Mouse (Mus musculus) CD4-positive helper T cell, adult 2 months (primary cell): ENCODE data around the gene Odf3l2.

ENCODE experiments used
- DNase-seq: peaks from one replicate; pipeline ENCODE4 v3.0.0-alpha.2; 2012; ENCODE audit warnings: low read depth, missing footprints, low spot score

Odf3l2 gene

DNA sequence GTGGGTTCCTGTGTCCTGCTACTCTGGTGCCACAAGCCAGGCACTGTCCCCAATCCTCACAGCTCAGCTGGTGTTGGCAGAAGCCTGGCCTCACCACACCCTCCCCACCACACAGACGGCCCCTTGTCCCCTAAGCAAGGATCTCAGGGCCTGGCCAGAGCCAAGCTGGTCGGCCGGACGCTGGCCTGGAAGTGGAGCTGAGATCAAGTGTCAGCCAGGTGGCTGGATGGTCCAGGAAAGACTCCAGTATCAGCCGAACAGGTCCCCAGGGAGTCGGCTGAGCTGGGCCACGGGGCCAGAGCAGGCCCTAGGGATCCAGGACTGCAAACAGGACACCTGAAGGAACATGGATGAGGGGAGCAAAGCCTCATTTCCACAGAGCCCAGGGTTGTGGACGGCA lies at the start of gene Odf3l2:
Gene Odf3l2 (minus strand): TSS at position 28 of the 400 bp plus-strand sequence.
- DNase-seq: no peak

DNA sequence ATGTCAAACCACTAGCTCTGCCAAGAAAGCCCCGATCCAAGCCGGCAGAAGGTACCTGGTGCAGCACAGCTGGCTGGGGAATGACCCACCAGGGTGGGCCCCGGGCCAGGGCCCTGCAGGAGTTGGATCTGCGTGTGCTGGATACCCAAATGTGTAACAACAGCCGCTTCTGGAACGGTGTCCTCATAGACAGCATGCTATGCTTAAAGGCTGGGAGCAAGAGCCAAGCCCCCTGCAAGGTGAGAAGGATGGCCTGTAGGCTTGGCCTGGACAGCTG lies 48.8 kb upstream of the Odf3l2 start:
- DNase-seq: no peak

DNA sequence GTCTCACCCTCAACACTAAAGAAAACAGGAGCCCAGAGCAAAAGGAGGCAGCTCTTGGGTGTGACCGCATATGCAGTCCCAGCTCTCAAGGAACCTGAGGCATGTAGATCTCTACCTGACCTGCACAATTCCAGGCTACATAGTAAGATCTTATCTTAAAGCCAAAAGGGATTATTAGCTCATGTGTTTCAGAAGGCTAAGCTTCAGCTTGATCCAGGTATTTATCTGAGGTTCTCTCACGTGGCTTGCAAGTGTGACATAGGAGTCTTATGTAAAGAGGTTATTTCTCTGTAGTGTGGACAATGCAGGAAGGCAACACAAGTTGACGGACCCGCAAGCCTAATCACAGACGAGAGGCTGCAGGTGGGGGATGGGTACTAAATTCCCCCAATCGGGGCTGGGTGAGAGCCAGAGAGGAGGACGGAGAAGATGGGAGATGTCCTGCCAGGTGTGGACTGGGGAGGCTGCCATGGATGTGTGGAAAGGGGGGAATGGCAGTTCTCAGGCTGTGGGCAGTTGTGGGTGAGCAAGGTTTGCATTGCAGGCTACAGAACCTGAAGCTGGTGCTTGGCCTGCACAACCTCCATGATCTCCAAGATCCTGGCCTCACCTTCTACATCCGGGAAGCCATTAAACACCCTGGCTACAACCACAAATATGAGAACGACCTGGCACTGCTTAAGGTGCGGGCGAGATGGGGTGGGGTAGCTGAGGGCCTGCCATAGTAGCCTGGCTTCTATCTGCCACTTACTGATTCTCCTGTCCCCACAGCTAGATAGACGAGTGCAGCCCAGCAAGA lies 48.2 kb upstream of the Odf3l2 start:
- no peak for DNase-seq

DNA sequence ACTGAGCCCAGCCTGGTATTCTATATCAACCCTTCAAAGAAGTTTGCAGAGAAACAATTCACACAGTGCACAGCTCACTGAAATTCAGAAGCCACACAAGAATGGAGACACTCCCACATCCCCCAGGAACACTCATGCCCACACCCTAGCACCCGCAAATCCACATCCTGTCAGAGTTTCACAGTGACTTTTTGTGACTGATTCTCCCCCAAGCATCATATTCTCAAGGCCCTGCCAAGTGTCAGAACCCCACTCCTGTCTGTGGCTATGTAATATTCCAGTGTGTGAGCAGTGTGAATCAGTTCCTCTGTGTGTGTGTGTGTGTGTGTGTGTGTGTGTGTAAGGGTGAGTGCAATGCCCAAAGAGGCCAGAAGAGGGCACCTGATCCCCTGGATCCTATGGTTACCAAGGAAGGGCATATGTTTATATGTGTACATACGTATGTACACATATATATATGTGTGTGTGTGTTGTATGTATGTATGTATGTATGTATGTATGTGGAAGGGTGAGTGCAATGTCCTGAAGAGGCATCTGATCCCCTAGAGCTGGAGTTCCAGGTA lies 46.5 kb upstream of the Odf3l2 start:
- DNase-seq: peak; percentile 56

DNA sequence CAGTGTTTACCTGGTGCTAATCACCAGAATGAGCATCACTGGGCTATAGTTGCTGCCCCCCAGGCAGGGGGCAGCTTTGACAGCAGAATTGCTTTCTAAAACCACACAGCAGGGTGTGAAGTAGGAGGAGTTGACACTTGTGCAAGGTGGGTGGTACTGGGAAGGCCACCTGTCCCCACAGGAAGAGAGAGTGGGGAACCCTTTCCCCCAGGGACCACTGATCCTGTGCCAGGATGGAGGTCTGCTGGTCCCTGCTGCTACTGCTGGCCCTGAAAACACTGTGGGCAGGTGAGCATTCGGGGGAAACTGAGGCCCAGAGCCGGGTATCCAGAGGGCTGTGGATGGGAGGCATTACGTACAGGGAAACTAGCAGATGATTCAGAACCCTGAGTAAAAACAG lies 43.6 kb upstream of the Odf3l2 start:
- DNase-seq: no peak

DNA sequence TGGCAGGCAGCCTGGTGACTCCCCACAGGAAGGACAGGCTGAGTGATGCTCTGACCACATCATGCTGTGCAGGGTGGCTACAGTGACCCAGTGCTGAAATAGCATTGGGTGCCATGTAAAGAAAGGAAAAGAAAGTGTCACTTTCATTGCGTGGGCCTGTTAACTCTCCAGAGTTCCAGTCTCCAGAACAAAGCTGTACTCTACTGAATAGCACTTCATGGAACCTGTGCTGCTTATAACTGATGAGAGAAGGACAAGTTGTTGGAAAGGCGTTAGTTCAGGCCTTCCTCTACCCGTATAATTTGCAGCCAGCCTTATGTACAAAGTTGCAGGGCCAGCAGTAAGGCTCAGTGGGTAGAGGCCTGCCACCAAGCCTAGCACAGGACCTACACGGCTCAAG lies 43.2 kb upstream of the Odf3l2 start, which contains the start of gene Gzmm:
Gene Gzmm (plus strand): TSS at position 301 of the 400 bp plus-strand sequence.
- no peak for DNase-seq

DNA sequence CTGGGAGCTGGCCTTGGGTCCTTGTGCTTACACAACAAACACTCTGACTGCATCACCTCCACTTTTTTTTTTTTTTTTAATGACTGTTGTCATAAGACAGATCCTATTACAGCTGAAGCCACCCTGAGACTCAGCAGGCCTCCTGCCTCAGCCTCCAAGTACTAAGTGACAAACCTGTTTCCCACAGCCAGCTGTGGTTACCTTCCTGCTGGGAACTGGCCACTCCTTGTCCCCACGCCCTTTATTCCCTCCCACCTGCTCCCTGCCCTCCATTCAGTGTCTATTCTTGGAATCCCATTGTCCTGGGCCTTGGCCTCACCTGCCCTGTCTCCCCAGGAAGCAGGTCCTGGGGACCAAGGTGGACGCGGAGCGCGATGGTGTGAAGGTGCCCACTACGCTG lies 42.0 kb upstream of the Odf3l2 start:
- no peak for DNase-seq

DNA sequence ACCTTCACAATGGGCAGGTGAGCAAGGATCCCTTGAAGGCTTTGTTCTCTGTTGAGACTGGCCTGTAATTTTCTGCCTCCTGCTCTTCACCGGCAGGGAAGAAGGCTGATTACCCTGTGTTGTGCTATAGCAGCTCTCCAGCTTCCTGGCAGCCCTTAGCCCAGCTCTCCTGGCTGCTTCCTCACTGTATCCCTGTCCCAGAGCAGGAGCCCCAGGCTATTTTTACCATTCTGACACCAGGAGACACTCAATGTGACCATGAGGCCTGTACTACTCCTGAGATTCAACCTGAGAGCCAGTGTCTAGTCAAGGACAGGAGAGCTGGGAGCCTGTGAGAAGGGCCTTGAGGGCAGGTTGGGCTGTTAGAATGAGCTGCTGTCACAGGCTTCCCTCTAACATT lies 41.2 kb upstream of the Odf3l2 start:
- no peak for DNase-seq

DNA sequence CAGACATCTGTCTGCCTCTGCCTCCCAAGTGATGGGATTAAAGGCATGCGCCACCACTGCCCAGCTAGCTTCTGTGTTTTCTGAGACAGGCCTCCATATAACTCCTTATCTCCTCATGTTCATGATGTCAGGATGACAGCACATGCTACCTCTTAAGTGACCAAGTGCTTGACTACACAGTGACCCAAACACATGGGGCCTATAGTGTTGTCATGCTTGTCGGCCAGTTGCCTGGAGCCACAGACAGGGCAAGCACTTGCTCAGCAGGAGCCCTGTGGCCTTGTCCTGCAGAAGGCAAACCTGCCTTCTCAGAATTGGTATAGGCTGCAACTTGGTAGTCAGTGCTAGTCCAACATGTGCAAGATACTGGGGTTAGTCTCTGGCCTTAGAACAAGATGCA lies 40.7 kb upstream of the Odf3l2 start:
- no peak for DNase-seq

DNA sequence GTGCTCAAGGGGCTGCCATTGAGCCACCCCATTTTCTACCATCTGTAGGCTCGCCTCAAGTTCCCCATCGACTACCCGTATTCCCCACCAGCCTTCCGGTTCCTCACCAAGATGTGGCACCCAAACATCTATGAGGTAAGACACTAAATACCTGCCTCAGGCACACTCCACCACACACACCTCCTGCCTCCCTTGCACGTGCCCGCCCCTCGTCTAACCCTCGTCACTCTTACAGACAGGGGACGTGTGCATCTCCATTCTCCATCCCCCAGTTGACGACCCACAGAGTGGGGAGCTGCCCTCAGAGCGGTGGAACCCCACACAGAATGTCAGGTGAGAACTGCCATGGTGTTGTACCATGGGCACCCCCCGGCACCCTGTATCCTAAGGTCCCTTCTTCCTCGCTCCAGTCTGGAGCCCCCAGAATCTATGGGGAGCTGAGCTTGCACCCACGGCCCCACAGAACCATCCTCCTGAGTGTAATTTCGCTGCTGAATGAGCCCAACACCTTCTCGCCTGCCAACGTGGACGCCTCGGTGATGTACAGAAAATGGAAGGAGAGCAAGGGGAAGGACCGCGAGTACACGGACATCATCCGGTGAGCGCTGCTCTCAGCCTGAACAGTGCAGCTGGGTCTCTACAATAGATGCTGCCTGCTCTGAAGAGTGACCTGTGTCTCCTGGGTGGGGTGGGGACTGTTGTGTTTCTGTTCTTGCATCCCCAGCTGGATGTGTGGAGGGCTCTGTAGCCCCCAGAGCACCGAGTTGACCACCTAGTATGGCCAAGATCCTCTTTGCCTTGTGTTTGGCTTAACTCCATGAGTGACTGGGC lies 39.4 kb upstream of the Odf3l2 start:
- no peak for DNase-seq

DNA sequence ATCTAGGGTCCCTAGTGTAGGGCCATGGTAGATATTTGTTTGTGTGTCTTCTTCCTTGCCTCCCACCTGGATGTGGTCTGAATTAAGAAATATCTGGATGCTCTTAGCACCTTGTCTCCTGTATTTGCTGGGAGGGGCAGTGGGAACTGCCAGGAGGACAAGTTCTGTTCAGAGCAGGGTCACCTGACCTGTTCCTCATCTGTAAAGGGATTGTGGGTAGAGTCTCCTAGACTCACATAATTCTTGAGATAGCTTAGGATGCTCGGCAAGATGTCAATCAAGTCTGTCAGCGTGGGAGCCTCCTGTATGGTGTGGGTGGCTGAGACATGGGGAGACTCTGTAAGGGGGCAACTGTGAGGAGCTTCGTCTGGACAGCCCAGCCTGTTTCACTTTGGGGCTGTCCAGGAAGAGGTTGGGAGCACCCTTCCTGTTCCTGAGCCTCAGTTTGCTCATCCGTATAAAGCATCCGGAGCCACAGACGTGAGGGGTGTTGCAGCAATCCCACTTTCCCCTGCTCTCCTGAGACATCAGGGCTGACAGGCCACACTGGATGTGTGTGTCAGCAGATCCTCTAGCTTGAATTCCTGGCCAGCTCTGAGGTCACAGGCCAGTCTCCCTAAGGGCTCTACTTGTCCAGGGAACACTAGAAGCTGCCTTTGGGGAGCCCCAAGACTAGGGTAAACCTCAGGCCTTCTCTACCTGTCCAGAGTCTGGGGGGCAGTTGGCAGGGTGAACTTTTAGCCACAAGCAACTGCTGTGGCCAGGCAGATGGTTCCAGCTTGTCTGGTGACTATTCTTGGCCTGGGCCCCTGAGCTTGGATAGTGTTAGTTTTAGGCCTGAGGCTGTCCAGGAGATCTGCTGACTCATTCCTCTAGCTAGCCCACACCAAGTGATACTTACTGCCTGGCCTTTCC lies 38.4 kb upstream of the Odf3l2 start:
- no peak for DNase-seq

DNA sequence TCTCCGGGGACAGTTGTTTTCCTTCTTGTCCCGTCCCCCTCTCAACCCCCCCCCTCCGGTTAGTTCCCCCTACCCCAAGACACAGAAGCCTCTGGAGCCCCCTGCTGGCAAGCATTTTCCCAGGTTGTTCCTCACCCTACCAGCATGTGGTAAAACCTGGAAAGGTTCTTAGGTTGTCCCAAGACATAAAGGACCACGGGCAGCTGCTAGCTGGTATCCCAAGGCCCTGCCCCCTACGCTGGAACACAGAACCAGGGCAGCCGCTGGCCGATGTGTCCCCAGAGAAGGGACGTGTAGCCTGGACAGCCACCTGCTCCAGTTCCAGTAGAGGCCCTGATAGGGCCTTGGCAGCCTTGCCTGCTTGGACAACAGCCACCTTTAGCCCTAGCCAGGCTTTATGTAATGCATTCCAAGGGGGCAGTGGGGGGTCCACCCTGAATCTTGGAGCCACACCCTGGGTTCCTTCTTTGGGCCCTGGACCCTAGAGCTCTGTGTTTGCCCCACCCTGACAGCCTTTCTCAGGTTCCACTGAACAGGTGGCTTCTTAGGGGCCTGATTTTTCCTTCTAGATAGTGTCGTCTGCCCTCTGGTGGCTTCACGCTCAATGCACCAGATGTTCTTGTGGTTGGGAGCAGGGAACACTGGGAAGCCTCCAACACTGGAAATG lies 37.5 kb upstream of the Odf3l2 start:
- DNase-seq: peak; percentile 55

DNA sequence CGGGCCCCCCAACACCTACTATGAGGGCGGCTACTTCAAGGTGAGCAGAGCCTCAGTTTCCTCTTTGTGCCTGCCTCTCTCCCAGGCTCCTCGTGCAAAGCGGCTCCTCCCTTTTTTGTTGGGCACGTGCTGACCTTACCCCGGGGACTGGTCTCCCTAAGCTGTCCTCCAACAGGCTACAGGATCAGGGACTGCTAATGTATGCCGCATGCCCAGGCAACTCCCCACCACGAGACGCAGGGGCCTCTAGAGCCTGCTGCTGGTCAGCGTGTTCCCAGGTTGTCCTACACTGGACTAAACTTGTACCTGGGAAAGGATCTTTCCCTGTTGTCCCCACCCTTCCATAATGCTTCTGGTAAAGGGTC lies 37.0 kb upstream of the Odf3l2 start:
- DNase-seq: peak; percentile 45

DNA sequence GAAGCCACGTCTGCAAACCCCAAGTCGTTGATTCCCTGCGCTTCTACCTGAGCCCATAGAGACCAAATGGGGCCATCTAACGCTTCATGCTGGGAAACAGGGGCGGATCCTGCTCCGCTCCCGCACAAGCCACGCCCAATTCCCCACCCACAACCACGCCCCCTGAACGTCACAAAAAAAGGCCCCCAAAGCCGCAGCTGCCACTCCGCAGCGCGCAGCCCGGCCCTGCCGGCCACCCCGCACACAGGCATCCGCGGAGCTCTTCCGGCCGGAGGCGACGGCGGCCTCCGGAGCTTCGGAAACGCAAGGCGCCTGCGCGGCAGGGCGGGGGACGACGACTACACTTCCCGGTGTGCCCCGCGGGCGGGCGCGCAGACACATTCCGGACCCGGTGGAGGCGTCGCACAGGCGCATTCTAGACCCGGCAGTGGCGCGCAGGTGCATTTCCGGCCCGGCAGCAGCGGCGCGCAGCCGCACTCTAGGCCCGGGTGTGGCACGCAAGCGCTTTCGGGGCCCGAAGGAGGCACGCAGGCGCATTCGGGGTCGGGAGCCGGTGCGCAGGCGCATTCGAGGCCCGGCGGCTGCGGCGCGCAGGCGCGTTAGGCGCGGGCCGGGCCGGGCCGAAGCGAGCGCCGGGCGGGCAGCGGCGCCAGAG lies 36.2 kb upstream of the Odf3l2 start, which contains the start of gene Cdc34:
Gene Cdc34 (plus strand): TSS at position 605 of the 655 bp plus-strand sequence.
- DNase-seq: peak; percentile 100

DNA sequence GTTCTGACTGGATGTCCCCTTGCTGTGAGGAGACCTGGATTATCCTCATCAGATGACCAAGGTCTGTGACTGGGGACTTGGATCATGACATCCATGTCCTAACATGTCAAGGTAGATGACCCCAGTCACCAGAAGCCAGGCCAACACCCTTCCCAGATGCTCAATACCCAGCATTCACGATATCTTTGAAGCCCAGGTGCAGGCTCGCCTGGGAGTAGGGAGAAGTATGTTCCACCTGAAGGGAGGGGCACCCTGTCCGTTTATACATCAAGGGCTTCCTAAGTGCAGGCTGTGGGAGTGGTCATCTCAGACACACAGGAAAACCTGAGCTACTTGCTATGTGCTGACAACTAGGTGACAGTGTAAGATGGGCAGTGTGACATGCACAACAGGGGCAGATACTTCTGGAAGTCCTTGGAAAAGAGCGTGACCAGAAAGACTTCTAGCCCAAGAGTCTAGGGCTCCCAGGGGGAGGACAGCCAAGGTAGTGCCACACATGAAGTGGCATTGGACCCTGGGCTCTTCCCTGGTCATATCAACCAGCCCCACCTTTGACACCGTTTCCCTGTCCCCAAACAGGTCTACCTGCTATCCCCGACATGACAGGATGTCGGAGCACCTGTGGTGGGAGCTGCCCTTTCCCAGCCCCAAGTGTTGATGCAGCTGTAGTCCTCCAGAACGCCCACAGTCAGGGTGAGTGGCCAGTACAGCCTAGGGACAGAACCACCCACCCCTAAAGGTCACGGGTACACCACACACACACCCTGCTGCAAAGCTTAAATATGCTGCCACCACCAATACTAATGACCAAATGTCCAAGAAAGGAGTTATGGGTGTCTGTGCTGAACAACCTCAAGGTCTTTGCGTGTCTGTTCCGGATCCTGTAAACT lies 35.3 kb upstream of the Odf3l2 start:
- DNase-seq: peak; percentile 31

DNA sequence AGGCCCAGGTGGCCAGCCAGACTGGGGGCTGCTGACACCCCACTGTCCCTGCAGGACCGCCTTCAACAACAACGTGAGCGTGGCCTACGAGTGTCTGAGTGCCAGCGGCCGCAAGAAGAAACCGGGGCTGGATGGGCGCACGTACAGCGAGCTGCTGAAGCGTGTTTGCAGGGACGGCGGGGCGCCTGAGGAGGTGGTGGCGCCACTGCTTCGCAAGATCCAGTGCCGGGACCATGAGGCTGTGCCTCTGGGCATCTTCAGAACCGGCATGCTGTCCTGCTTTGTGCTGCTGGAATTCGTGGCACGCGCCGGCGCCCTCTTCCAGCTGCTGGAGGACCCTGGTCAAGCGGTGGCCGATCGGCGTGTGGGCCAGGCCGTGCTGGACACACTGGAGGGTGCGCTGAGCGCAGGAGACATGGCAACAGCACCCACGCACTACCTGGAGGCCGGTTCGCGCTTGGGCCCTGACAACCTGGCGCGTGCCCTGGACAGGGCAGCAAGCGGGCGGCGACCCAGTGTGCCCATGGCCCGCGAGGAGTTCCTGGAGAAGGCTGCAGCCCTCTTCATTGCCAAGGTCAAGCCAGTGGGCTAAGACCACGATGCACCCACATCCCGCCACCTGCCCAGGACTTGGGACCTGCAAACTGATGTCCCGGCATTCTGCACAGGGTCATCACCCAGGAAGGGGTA lies 30.0 kb upstream of the Odf3l2 start:
- DNase-seq: no peak

DNA sequence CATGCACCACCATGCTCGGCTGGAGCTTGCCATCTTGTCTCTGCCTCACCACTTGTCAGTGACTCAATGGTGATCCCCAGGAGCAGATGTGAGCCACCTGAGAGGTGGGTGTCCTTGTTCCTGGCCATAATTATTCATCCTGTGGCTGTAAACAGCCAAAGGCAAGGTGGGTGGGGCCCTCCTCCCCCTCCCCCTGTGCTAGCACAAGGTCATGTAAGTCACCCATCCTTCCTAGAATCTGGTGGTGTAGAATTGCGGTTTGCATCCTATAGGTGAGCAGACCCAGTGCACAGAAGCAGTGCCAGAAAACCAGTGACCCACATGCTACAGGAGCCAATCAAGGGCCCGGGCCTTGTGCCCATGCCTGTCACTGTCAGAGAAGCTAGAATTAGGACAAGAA lies 27.5 kb upstream of the Odf3l2 start:
- DNase-seq: no peak

DNA sequence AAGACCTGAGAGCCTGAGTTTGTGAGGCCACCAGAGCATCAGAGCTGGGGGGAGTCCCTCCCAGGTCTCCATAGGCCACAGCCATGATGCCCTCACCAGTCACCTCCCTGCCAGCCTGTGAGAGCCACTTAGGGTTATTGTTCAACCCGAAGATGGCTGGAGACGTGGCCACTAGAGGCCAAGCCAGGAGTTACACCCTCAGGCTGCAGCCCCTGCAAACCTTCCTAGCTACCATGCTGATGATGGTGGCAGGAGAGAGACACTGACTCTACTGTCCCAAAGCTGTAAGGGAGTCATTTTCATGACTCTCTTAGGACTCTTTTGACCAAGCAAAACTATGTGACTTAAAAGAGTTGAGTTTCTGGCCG lies 26.5 kb upstream of the Odf3l2 start:
- no peak for DNase-seq
